Mouse (Mus musculus): ENCODE measurements at regions not wholly inside any gene's neighbourhood (a gene's known extent, or its start where the extent isn't known, plus 50 kb on each side); places are given as distances from the start of the nearest gene placed in this dataset.

GRCm38 (mm10) chr1:17506125-17507112 lies 639.3 kb downstream of the Crisp4 start:
- TF ChIP-seq SIN3A (IDR thresholded peaks at IDR 0.05; ENCODE audit: low read length) (no peak), CTCF (IDR thresholded peaks at IDR 0.05 in 2 of 3, conservative IDR thresholded peaks at IDR 0.05 in 1 of 3; ENCODE audit: control insufficient read depth in 1 of 3, insufficient read depth in 1 of 3, low read depth in 2 of 3, low read length in 3 of 3, poor library complexity in 1 of 3, severe bottlenecking in 1 of 3) (no peak), USF1 (IDR thresholded peaks at IDR 0.05; ENCODE audit: low read depth, low read length) (no peak), ETS1 (IDR thresholded peaks at IDR 0.05; ENCODE audit: low read depth, low read length) (no peak), GATA1 (IDR thresholded peaks at IDR 0.05; ENCODE audit: low read depth, low read length) (no peak), MAZ (IDR thresholded peaks at IDR 0.05; ENCODE audit: low read depth, low read length) (no peak), TBP (IDR thresholded peaks at IDR 0.05; ENCODE audit: low read depth, low read length) (no peak), HCFC1 (IDR thresholded peaks at IDR 0.05; ENCODE audit: low read depth, low read length) (no peak)
